Mouse (Mus musculus) hindbrain, postnatal 0 days (tissue): ENCODE results near the gene Tigit. TPM values are rescaled to one million over a fixed set of nuclear protein-coding genes. Genes with fewer than 3 reads are reported as not detected.

Source experiments
- ATAC-seq: fragments of 200-750 bp; cut with Nextera tagmentation; 2 replicates; pipeline ENCODE4 v1.8.0; 2017; ENCODE audit warnings: mild to moderate bottlenecking, moderate TSS enrichment, moderate library complexity
- DNase-seq: peaks from one replicate; pipeline ENCODE4 v3.0.0-alpha.2; 2015; ENCODE audit warnings: low spot score
- H3K27ac ChIP-seq: fragments of 300-500 bp; sonication (generic); 2 replicates; pipeline ENCODE4 v1.5.1; 2014; ENCODE audit warnings: mild to moderate bottlenecking
- H3K27me3 ChIP-seq: fragments of 300-500 bp; sonication (generic); 2 replicates; pipeline ENCODE4 v1.6.1; 2014; ENCODE audit warnings: low read length, mixed read lengths; ENCODE audit not compliant: insufficient read depth
- H3K36me3 ChIP-seq: fragments of 300-500 bp; sonication (generic); 2 replicates; pipeline ENCODE4 v1.6.1; 2014; ENCODE audit warnings: low read length, mixed read lengths; ENCODE audit not compliant: insufficient read depth
- H3K4me1 ChIP-seq: fragments of 300-500 bp; sonication (generic); 2 replicates; pipeline ENCODE4 v1.6.1; 2014; ENCODE audit warnings: antibody characterized with exemption, low read length, mixed read lengths; ENCODE audit not compliant: insufficient read depth
- H3K4me2 ChIP-seq: fragments of 300-500 bp; sonication (generic); 2 replicates; pipeline ENCODE4 v1.6.1; 2014; ENCODE audit warnings: low read depth, mild to moderate bottlenecking, low read length, moderate library complexity, mixed read lengths
- H3K4me3 ChIP-seq: fragments of 300-500 bp; sonication (generic); 2 replicates; pipeline ENCODE4 v1.5.1; 2014; ENCODE audit warnings: low read length
- H3K9ac ChIP-seq: fragments of 300-500 bp; sonication (generic); replicated peaks from 2 replicates; pipeline ENCODE4 v1.6.1; 2014; ENCODE audit warnings: mild to moderate bottlenecking, low read length, moderate library complexity, mixed read lengths
- H3K9me3 ChIP-seq: fragments of 300-500 bp; sonication (generic); 2 replicates; pipeline ENCODE4 v1.6.1; 2016; ENCODE audit warnings: low read length, mixed read lengths
- CTCF ChIP-seq: IDR thresholded peaks from 2 replicates; pipeline ENCODE4 v1.5.1; 2016; ENCODE audit warnings: antibody characterized with exemption, control low read depth, low read depth
- WGBS: fragments of 180-500 bp; shearing (Covaris S2); extraction: QIAGEN DNeasy Blood & Tissue Kit; methylation state at CpG from one replicate; pipeline ENCODE4 v1.1.7; 2014; 5-methylcytosine and 5-hydroxymethylcytosine counted together
- polyA plus RNA-seq: library from polyadenylated mRNA; unstranded; fragments of >200 nt; fragmentation: Nextera tagmentation; extraction: Ambion mirVana; gene quantifications from 2 replicates; pipeline ENCODE4 v1.2.1, GENCODE M21; 2015
- total RNA-seq: library from RNA; depleted of rRNA; stranded (reverse); fragments of >200 nt; gene quantifications from 2 replicates; pipeline ENCODE4 v1.2.3, GENCODE M21; 2014

The Tigit gene
- total and polyA plus RNA-seq, 2 experiments from 2014 or later, result 0.31 TPM; not detected in 1

DNA sequence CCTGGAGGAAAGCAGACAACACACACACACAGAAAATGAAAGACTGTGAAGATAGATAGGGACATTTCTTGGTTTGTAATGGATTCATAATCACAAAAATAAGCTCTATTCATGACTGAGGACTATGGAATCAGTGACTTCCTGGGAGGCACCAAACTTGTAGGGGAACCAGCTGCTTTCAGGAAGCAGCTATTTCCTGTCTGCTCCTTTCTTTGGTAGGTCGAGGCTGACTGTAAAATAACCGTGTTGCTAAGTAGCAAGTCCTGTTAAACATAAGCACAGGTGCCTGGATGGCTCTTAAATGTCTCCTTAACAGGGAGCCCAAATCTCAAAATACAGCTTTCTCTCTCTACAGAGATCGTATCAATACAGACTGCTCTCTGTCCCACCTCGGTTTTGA, 39.1 kb downstream of the Tigit start:
- H3K36me3 ChIP-seq, result no peaks in the 10 kb centered on the region; the same call in 1 of the 2 replicates

DNA sequence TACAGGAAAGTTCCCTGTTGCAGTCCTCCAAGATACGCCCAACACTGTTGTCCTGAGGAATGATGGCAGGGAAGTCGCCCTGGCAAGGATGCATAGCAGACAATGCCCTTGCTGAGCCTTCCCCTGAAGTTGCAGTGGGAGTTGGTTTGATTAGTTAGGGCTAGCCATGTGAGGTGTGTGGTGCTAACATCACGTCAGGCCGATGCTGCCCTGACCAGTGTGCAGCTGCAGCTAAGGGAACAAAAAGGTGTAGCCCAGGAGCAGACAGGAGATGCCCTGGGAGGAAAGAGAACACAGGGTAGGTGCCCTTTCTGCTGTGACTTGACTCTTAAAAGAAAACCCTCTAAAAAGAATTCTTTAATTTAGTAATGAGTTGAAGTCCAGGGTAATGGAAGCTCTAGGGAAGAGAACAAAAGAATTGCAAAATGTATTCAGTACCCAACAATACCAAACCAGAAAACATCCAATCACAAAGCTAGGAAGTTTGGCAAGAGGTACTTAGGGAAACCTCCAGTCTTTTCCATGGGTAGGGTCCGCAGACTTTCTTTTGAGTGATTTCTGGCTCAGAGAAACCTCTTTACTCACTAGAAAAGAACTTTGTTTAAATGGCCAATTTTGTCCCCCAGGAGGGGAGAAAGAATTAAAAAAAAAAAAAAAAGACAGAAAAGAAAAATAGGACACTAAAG, 40.5 kb downstream of the Tigit start:
- no peaks in the 10 kb centered on the region for H3K9me3 ChIP-seq
- 45% methylated on average over 5 of the region's 5 CpGs for WGBS
- peak; percentile 40; the same call in 1 of the 2 replicates for ATAC-seq
- H3K4me3 ChIP-seq, result no peak overlapping the region
- no peak overlapping the region for H3K4me2 ChIP-seq
- H3K36me3 ChIP-seq, result no peaks in the 10 kb centered on the region; the same call in 1 of the 2 replicates
- no peak for TF ChIP-seq CTCF
- DNase-seq, result peak; percentile 40
- H3K27me3 ChIP-seq, result no peaks in the 10 kb centered on the region
- H3K27ac ChIP-seq, result peak overlapping the region; percentile 4; the same call in 1 of the 2 replicates
- no peaks in the 10 kb centered on the region for H3K4me1 ChIP-seq
- H3K9ac ChIP-seq, result no peak overlapping the region

More for the DNA sequence above, 39.1 kb downstream of the Tigit start:
- H3K4me1 ChIP-seq, result no peaks in the 10 kb centered on the region
- no peaks in the 10 kb centered on the region for H3K9me3 ChIP-seq
- H3K27ac ChIP-seq, result no peak overlapping the region
- H3K9ac ChIP-seq, result no peak overlapping the region
- no peak overlapping the region for H3K4me3 ChIP-seq
- H3K27me3 ChIP-seq, result no peaks in the 10 kb centered on the region
- WGBS, result 79% methylated on average over 4 of the region's 4 CpGs
- H3K4me2 ChIP-seq, result no peak overlapping the region
- no peak for TF ChIP-seq CTCF
- ATAC-seq, result no peak
- DNase-seq, result no peak

DNA sequence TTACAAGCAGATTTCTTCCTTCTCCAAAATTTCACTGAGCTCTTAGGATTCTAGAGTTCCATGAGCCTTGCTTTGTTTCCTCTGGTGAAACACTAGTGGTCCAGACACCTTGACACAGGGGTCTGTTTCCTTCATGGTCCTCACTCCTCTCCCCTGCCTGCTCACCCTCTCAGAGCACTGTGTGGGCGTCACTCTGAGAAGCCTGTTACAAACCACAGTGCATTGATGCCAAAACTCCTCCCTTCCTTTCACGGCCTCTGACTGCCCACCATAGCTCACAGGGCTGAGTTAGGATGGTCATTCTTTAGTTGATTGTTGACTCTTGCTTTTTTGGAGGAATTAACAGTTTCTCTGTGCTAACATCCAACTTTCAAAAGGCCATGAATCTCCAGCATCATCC, 43.6 kb downstream of the Tigit start:
- no peaks in the 10 kb centered on the region for H3K4me1 ChIP-seq
- no peak overlapping the region for H3K27ac ChIP-seq
- no peak overlapping the region for H3K4me3 ChIP-seq
- no peak overlapping the region for H3K9ac ChIP-seq
- no peaks in the 10 kb centered on the region for H3K9me3 ChIP-seq
- no peak for ATAC-seq
- no peak for TF ChIP-seq CTCF
- WGBS, result 31% methylated on average over 2 of the region's 2 CpGs
- H3K4me2 ChIP-seq, result no peak overlapping the region
- peak; percentile 20 for DNase-seq
- no peaks in the 10 kb centered on the region for H3K36me3 ChIP-seq
- no peaks in the 10 kb centered on the region for H3K27me3 ChIP-seq

DNA sequence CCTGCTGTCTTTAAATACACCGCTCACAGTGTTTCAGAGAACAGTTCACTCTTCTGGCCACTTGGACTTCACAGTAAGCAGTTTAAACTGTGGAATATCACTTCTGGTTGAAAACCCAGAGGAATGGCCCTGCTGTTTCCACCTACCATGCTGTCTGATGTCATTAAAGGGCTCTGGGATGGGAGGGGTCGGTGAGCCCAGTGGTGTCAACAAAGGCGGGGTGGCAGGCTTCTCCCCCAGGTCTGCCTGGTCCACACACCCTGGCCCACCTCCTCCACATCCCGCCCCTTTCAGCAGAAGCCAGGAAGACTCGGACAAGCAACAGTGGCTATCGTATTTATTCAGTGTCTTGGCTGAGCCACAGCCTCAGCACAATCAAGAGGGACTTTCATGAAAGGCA, 44.7 kb downstream of the Tigit start:
- Histone ChIP-seq H3K36me3 (no peaks in the 10 kb centered on the region), H3K9ac (no peak overlapping the region), H3K4me2 (no peak overlapping the region), H3K27me3 (no peaks in the 10 kb centered on the region), H3K9me3 (no peaks in the 10 kb centered on the region), H3K4me3 (no peak overlapping the region), H3K27ac (no peak overlapping the region), H3K4me1 (no peaks in the 10 kb centered on the region)
- 39% methylated on average over 6 of the region's 6 CpGs for WGBS
- DNase-seq (no peak), ATAC-seq (no peak)
- no peak for TF ChIP-seq CTCF

DNA sequence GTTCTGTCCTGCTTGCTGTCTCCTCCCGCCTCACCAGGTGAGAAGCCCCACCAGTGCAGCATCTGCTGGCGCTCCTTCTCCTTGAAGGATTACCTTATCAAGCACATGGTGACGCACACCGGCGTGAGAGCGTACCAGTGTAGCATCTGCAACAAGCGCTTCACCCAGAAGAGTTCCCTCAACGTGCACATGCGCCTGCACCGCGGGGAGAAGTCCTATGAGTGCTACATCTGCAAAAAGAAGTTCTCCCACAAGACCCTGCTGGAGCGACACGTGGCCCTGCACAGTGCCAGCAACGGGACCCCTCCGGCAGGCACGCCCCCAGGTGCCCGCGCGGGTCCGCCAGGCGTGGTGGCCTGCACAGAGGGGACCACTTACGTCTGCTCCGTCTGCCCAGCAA, 45.7 kb downstream of the Tigit start:
- no peaks in the 10 kb centered on the region for H3K9me3 ChIP-seq
- H3K27ac ChIP-seq, result no peak overlapping the region
- no peaks in the 10 kb centered on the region for H3K27me3 ChIP-seq
- no peaks in the 10 kb centered on the region for H3K4me1 ChIP-seq
- H3K9ac ChIP-seq, result no peak overlapping the region
- H3K4me3 ChIP-seq, result no peak overlapping the region
- no peak for TF ChIP-seq CTCF
- DNase-seq, result no peak
- WGBS, result 89% methylated on average over 23 of the region's 23 CpGs
- no peaks in the 10 kb centered on the region for H3K36me3 ChIP-seq
- H3K4me2 ChIP-seq, result no peak overlapping the region
- no peak for ATAC-seq

DNA sequence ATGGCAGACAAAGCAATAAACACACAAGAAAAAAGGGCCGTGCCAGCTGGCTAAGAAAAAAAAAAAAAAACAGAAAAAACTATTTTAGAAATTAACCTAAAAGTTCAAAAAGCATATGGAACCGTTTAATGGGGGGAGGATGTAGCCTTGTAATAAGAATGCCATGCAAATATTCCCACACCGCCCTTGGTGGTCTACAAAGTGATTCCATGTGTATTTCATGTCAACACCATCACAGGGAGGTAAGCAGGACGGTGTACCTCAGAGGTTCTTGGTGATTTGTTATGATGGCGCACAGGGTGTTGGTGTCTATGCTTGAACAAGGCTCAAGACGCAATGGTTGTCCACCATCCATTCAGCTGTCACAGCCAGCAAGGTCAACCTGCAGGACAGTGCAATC, 46.6 kb downstream of the Tigit start:
- H3K9ac ChIP-seq, result no peak overlapping the region
- ATAC-seq (no peak), DNase-seq (no peak)
- no peak overlapping the region for H3K4me3 ChIP-seq
- TF ChIP-seq CTCF, result no peak
- H3K36me3 ChIP-seq, result peaks cover under 1% of the 10 kb centered on the region; the same call in 1 of the 2 replicates
- no peaks in the 10 kb centered on the region for H3K4me1 ChIP-seq
- no peaks in the 10 kb centered on the region for H3K27me3 ChIP-seq
- no peak overlapping the region for H3K27ac ChIP-seq
- no peaks in the 10 kb centered on the region for H3K9me3 ChIP-seq
- H3K4me2 ChIP-seq, result no peak overlapping the region
- WGBS, result 96% methylated on average over 6 of the region's 6 CpGs

DNA sequence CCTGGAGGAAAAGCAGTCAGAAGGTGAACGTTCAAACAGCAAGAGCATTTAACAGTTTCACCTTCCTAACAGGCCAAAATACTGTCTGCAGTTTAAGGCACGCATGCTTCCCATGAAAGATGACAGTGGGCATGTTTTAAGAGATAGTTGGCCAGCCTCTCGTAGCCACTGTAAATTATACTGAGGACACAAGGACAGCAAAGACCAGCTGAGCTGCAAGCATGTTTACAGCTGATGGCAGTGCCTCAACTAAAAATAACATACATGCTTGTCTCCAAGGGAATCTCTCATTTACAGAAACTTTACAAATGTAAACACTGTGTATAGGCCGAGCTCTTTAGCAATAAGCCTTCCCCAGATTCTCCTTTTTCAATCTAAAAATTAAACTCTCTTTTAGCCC, 47.6 kb downstream of the Tigit start:
- no peak for TF ChIP-seq CTCF
- no peak overlapping the region for H3K27ac ChIP-seq
- H3K9ac ChIP-seq, result no peak overlapping the region
- no peak for ATAC-seq
- no peak overlapping the region for H3K4me2 ChIP-seq
- no peaks in the 10 kb centered on the region for H3K4me1 ChIP-seq
- WGBS, result 61% methylated on average over 4 of the region's 4 CpGs
- H3K4me3 ChIP-seq, result no peak overlapping the region
- H3K9me3 ChIP-seq, result no peaks in the 10 kb centered on the region
- peaks cover 5% of the 10 kb centered on the region; the same call in 1 of the 2 replicates for H3K36me3 ChIP-seq
- no peak for DNase-seq
- H3K27me3 ChIP-seq, result no peaks in the 10 kb centered on the region
